Mouse (Mus musculus) gastrocnemius, adult 2 months (tissue): ENCODE results near the gene Bod1. TPM values are rescaled to one million over a fixed set of nuclear protein-coding genes. Genes with fewer than 3 reads are reported as not detected.

Source experiments
- DNase-seq: peaks from one replicate; pipeline ENCODE4 v3.0.0; 2022
- H3K27ac ChIP-seq: fragments of 200-600 bp; 2 replicates; pipeline ENCODE4 v1.8.1; 2022; ENCODE audit warnings: mild to moderate bottlenecking
- H3K4me3 ChIP-seq: fragments of 200-600 bp; 2 replicates; pipeline ENCODE4 v1.8.1; 2022; ENCODE audit warnings: mild to moderate bottlenecking, moderate library complexity
- CTCF ChIP-seq: fragments of 200-600 bp; IDR thresholded peaks from 2 replicates; pipeline ENCODE4 v1.8.1; 2022; ENCODE audit warnings: antibody characterized with exemption, mild to moderate bottlenecking, moderate library complexity
- intact Hi-C: fragments of 180-260 bp; cut with DNase I; formaldehyde crosslinking; loops from one replicate; pipeline ENCODE4 v1.15.1; 2025
- total RNA-seq, 2 experiments: library from RNA; stranded (reverse); gene quantifications; 2 replicates each; pipeline ENCODE4 v1.2.3; 2021

Bod1 gene
- total RNA-seq, 2 experiments from 2014 or later, result 137 to 158 TPM

GRCm38 (mm10) chr11:31688956-31689355, 17.3 kb upstream of the Bod1 start:
- intact Hi-C loops, result loop anchor here (5.0 kb wide), 1 partner anchor 108 kb away; no protein-coding TSS in a partner anchor
- DNase-seq, result peak; percentile 79
- no peak for TF ChIP-seq CTCF

DNA sequence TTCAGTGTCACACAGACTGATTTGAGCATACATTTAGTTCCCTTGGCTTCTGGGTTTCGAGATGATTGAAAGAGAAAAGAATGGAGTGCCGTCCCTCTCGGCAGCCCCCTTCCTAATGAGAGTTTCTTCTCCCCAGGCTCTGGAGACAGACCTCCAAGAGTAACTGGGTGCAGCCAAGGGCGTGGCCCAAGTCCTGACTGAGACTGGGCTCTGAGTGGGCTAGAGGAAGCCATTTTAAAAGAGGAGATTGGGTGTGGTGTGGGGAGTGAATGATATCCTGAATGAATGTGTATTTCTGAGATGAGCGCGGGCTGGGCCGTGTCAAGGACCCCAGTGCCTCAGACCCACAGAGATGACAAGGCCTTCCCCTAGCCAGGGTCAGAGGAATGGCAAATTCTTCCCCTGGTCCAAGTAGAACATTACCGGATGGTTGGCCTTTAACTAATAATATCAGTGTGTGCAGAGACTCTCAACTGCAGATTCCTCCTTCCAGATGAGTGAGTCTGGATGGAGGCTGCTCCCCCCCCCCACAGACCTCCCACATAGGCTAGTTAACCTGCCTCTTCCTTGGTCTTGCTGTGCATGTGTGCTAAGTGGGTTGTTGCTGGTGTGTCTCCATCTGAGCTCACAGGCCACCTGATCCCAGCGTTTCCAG, 13.4 kb upstream of the Bod1 start:
- Histone ChIP-seq H3K27ac (no peak overlapping the region), H3K4me3 (no peak overlapping the region)
- intact Hi-C loops, result loop anchor here (5.0 kb wide), 1 partner anchor 112 kb away; no protein-coding TSS in a partner anchor
- DNase-seq, result no peak
- no peak for TF ChIP-seq CTCF

More at GRCm38 (mm10) chr11:31688956-31689355, 17.3 kb upstream of the Bod1 start:
- peak overlapping the region; percentile 80 for H3K27ac ChIP-seq
- H3K4me3 ChIP-seq, result no peak overlapping the region

- DNase-seq, result no peak
- intact Hi-C loops, result no loop called here
- Histone ChIP-seq H3K27ac (no peak overlapping the region), H3K4me3 (no peak overlapping the region)
- TF ChIP-seq CTCF, result no peak
Measured at GRCm38 (mm10) chr11:31684126-31684525, 12.4 kb upstream of the Bod1 start.

- no peak for DNase-seq
- TF ChIP-seq CTCF, result no peak
- Histone ChIP-seq H3K4me3 (peak overlapping the region; percentile 34), H3K27ac (no peak overlapping the region)
- intact Hi-C loops, result no loop called here
Measured at GRCm38 (mm10) chr11:31679840-31680381, 8.2 kb upstream of the Bod1 start.

DNA sequence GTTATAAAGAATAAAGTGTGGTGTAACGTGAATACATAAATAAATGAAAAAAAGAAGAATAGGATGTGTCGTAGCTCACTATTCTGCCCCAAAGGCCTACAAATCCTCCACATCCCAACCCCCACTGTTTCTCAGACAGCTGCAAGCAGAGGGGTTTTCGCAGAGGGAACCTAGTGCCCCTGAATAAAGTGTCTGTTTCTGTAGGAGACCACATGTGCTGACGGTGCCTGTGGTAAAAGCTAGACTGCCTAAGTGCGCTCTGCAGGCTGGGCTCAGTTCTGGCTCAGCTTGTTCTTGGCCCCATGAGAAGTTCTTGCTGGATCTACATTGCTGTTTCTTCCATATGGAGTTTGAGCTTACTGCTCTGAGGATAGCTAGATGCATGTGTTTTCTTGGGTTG, 5.6 kb upstream of the Bod1 start:
- no peak for TF ChIP-seq CTCF
- Histone ChIP-seq H3K4me3 (no peak overlapping the region), H3K27ac (peak overlapping the region; percentile 83)
- intact Hi-C loops, result loop anchor here (2.0 kb wide), 1 partner anchor 193 kb away; no protein-coding TSS in a partner anchor
- no peak for DNase-seq

DNA sequence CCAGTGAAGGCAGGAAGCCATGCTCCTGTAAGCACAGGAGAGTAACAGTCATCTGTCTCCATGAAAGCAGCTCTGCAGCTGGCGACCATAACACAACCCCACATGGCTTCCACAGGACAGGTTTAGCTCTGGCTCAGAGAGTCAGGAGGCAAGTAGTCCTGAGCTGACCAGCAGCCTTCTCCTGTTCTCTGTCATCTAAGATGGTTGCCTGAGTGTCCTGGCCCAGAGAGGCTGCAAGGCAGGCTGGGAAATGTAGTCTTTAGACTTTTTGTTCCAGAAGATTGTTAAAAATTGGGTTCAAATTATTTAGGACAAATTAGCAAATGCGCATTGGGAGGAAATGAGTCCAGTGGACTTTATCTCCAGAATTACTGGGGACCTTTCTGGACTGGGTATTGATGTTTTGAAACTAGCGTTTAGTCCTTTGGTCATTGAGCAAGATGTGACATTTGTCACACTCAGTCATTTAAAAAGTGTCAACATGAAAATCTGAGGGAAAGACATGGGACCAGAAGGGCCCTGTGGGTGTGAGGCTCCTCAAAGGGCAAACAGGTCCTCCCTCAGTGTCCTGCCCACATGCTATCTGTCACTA, 5.1 kb upstream of the Bod1 start:
- intact Hi-C loops, result loop anchor here (2.0 kb wide), 1 partner anchor 194 kb away; no protein-coding TSS in a partner anchor

GRCm38 (mm10) chr11:31675430-31675829, 3.7 kb upstream of the Bod1 start:
- H3K4me3 ChIP-seq, result no peak overlapping the region
- intact Hi-C loops, result loop anchor here (1.0 kb wide), 1 partner anchor 275 kb away; no protein-coding TSS in a partner anchor
- DNase-seq, result no peak
- H3K27ac ChIP-seq, result peak overlapping the region; percentile 83
- TF ChIP-seq CTCF, result peak; percentile 81

More for the DNA sequence above, 5.1 kb upstream of the Bod1 start:
- DNase-seq, result peak; percentile 47
- no peak for TF ChIP-seq CTCF
- Histone ChIP-seq H3K27ac (peak overlapping the region; percentile 83), H3K4me3 (no peak overlapping the region)

DNA sequence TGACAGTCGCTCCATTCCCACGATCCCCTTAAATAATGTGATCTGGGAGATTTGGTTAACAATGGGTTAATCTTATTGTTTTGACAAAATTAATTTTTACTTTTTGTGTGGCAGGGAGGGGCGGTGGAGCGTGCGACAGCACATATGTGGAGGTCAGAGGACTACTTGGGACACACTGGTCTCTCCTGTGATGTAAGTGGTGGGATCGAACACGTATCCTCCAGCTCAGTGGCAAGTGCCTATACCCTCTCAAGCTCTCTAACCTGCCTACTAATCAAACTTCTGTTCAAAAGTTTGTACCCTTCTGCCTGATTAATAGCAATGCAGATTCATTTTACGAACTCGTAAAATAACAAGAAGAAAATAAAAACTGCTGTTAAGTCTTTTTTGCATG, 482 bp upstream of the Bod1 start:
- intact Hi-C loops, result no loop called here
- no peak for TF ChIP-seq CTCF
- H3K4me3 ChIP-seq, result peak overlapping the region; percentile 96
- H3K27ac ChIP-seq, result peak overlapping the region; percentile 90
- no peak for DNase-seq

DNA sequence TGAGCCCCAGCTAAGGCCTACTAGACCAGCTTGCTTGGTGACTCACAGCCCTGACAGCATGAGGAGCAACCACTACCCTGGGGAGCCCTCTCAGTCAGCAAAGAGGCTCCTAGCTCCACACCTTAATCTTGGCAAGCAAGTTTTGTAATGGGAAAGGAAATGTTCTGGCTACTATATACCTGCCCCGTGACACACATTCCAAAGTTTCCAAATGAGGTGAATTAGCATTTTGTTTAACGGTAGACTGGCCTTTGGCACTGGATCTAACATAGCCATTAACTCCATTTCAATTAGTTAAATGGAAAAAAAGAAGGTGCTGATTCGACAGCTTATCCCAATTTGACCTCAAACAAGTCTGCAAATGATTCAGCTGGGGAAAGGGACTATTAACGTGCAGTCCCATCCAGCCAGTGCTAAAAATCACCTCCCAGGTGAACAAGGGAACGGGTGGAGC, 1.2 kb downstream of the Bod1 start:
- H3K4me3 ChIP-seq, result peak overlapping the region; percentile 96
- no peak overlapping the region; the same call in 1 of the 2 replicates for H3K27ac ChIP-seq
- TF ChIP-seq CTCF, result no peak
- intact Hi-C loops, result no loop called here
- DNase-seq, result no peak

GRCm38 (mm10) chr11:31669172-31669869, 2.4 kb downstream of the Bod1 start:
- Histone ChIP-seq H3K4me3 (no peak overlapping the region), H3K27ac (no peak overlapping the region)
- TF ChIP-seq CTCF, result peak; percentile 24; the same call in 1 of the 2 replicates
- no peak for DNase-seq
- intact Hi-C loops, result no loop called here

DNA sequence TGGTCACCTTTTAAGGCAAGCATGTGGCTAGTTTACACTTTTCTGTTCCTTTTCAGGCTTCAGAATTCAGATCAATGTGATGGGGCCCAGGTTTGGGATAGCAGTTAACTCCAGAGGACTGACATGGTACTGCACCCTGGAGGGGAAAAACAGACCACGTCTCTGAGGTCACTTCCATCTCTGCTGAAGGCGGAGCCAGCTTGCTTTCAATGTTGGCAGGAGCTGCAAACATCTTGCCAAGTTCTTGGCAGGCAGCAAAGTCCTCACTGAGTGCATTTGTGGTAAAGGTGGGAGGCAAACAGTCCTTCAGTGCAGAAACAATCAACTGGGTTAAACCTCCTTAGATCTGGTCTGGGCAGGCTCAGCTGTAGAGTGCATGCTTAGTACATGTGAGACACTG, 7.5 kb downstream of the Bod1 start:
- peak overlapping the region; percentile 92 for H3K27ac ChIP-seq
- no peak overlapping the region for H3K4me3 ChIP-seq
- intact Hi-C loops, result no loop called here
- peak; percentile 45 for TF ChIP-seq CTCF
- peak; percentile 58 for DNase-seq

DNA sequence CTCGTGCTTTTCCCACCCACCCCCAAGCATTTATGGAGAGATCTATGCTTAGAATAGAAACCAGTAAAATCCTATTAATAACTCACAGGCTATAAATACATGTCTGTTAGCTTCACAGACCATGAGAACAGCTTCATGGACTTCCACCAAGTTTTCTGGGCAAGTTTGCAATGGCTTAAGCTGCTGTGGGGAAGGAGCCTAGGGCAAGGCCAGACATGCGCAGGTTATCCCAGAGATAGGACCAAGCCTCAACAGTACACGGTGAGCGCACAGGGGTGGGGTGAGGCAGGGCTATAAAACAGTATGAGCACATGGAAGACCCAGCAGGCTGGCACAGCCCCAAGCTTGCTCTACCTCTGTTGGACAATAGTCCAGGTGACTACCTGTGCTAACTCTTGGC, 8.2 kb downstream of the Bod1 start:
- H3K27ac ChIP-seq, result peak overlapping the region; percentile 92
- no peak overlapping the region for H3K4me3 ChIP-seq
- TF ChIP-seq CTCF, result no peak
- peak; percentile 81 for DNase-seq
- intact Hi-C loops, result no loop called here
